Mouse (Mus musculus) limb, embryonic 12.5 days (tissue): Measurements from ENCODE around the gene Kif27. TPM values are rescaled to one million over a fixed set of nuclear protein-coding genes. Genes with fewer than 3 reads are reported as not detected.
A peak's percentile ranks its signal among the peaks of the same experiment; 100 is the strongest.

Source experiments
- ATAC-seq: fragments of 200-750 bp; cut with Nextera tagmentation; 2 replicates; pipeline ENCODE4 v1.8.0; 2017; ENCODE audit warnings: low read depth, moderate TSS enrichment; ENCODE audit not compliant: insufficient number of reproducible peaks, insufficient read depth, low FRiP score, low TSS enrichment
- H3K27ac ChIP-seq: fragments of 300-500 bp; sonication (generic); 2 replicates; pipeline ENCODE4 v1.5.1; 2016; ENCODE audit warnings: mild to moderate bottlenecking, moderate library complexity
- H3K27me3 ChIP-seq: fragments of 300-500 bp; sonication (generic); 2 replicates; pipeline ENCODE4 v1.6.1; 2016; ENCODE audit warnings: mild to moderate bottlenecking, moderate library complexity
- H3K36me3 ChIP-seq: fragments of 300-500 bp; sonication (generic); 2 replicates; pipeline ENCODE4 v1.6.1; 2016; ENCODE audit warnings: mild to moderate bottlenecking, moderate library complexity
- H3K4me1 ChIP-seq: fragments of 300-500 bp; sonication (generic); replicated peaks from 2 replicates; pipeline ENCODE4 v1.6.1; 2016
- H3K4me2 ChIP-seq: fragments of 300-500 bp; sonication (generic); 2 replicates; pipeline ENCODE4 v1.6.1; 2016; ENCODE audit warnings: mild to moderate bottlenecking, moderate library complexity
- H3K4me3 ChIP-seq: fragments of 300-500 bp; sonication (generic); replicated peaks from 2 replicates; pipeline ENCODE4 v1.5.1; 2016; ENCODE audit warnings: mild to moderate bottlenecking
- H3K9ac ChIP-seq: fragments of 300-500 bp; sonication (generic); replicated peaks from 2 replicates; pipeline ENCODE4 v1.6.1; 2016; ENCODE audit warnings: mild to moderate bottlenecking, moderate library complexity
- H3K9me3 ChIP-seq: fragments of 300-500 bp; sonication (generic); 2 replicates; pipeline ENCODE4 v1.6.1; 2016; ENCODE audit warnings: mild to moderate bottlenecking, moderate library complexity
- WGBS: fragments of 180-500 bp; shearing (Covaris S2); methylation state at CpG from one replicate; pipeline ENCODE4 v1.1.7; 2016; 5-methylcytosine and 5-hydroxymethylcytosine counted together
- polyA plus RNA-seq: library from polyadenylated mRNA; unstranded; fragments of >200 nt; fragmentation: Nextera tagmentation; extraction: Ambion mirVana; gene quantifications from 2 replicates; pipeline ENCODE4 v1.2.1, GENCODE M21; 2016

Gene Kif27
- polyA plus RNA-seq, 1 experiment from 2014 or later = 0.84 TPM

- WGBS = 81% methylated on average over 10 of the region's 10 CpGs
- ATAC-seq = no peak
Observed at GRCm38 (mm10) chr13:58276256-58276655, 82.7 kb downstream of the Kif27 start.

DNA sequence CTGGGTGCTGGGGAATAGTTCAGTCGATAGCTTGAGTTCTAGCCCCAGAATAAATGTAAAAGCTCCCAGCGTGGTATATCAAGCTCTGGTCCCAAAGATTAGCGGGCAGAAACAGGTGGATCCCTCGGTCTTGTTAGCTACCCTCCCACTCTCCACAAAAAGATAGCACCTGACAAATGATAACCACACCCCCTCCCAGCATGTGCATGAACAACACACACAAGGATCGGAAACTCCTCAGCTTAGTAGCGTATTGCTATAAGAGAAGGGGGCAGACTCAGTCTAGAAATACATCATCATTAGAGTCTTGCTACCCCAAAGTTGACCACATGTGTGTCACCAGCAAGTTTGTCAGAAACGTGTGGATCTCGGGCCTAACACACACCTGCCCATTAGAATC lies 83.3 kb downstream of the Kif27 start, which contains the start of gene Gkap1:
Gene Gkap1 (minus strand): TSS at position 101 of the 400 bp plus-strand sequence.
- Histone ChIP-seq H3K27me3 (peaks cover 32% of the 10 kb centered on the region), H3K4me3 (peak within 1 kb of the TSS; percentile 93), H3K4me2 (peak within 1 kb of the TSS; percentile 80), H3K4me1 (peaks cover 16% of the 10 kb centered on the region), H3K27ac (peak within 1 kb of the TSS; percentile 75), H3K9ac (peak within 1 kb of the TSS; percentile 83), H3K36me3 (no peaks in the 10 kb centered on the region), H3K9me3 (no peaks in the 10 kb centered on the region)
- 75% methylated on average over 8 of the region's 8 CpGs for WGBS
- no peak for ATAC-seq

More at GRCm38 (mm10) chr13:58276256-58276655, 82.7 kb downstream of the Kif27 start:
- Histone ChIP-seq H3K4me2 (no peak overlapping the region), H3K9me3 (no peaks in the 10 kb centered on the region), H3K36me3 (no peaks in the 10 kb centered on the region), H3K4me1 (peaks cover 16% of the 10 kb centered on the region), H3K27me3 (peaks cover 32% of the 10 kb centered on the region), H3K4me3 (no peak overlapping the region), H3K27ac (no peak overlapping the region), H3K9ac (no peak overlapping the region)

DNA sequence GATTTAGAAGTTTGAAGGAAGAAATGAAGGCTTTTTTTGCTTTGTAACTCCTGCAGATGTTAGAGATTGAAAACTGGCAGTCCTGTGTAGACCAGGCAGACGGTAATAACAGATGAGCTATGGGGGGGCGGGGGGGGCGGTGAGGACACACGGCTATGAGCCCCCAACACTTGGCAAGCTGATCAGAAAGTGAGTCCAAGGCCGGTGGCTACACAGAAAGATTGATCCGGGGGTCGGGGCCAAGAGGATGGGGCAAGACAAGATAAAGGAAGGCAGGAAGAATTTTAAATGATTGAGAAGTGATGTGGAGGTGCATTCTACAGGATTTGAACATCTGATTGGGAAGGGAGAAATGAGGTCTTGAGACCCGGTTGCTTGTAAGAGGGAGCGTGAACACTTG lies 83.8 kb downstream of the Kif27 start:
- 23% methylated on average over 9 of the region's 9 CpGs for WGBS

GRCm38 (mm10) chr13:58274259-58274991 lies 84.5 kb downstream of the Kif27 start:
- Histone ChIP-seq H3K9ac (peak overlapping the region; percentile 83), H3K27me3 (peaks cover 32% of the 10 kb centered on the region), H3K4me2 (peak overlapping the region; percentile 80), H3K9me3 (no peaks in the 10 kb centered on the region), H3K36me3 (no peaks in the 10 kb centered on the region), H3K27ac (peak overlapping the region; percentile 75), H3K4me3 (peak overlapping the region; percentile 93), H3K4me1 (peaks cover 16% of the 10 kb centered on the region)
- under 1% methylated on average over 83 of the region's 84 CpGs for WGBS
- ATAC-seq = peak; percentile 85

More for the DNA sequence above, 83.8 kb downstream of the Kif27 start:
- peaks cover 32% of the 10 kb centered on the region for H3K27me3 ChIP-seq
- peaks cover 16% of the 10 kb centered on the region for H3K4me1 ChIP-seq
- peak overlapping the region; percentile 93 for H3K4me3 ChIP-seq
- H3K4me2 ChIP-seq = peak overlapping the region; percentile 80
- ATAC-seq = no peak
- H3K27ac ChIP-seq = no peak overlapping the region
- H3K9ac ChIP-seq = peak overlapping the region; percentile 83
- H3K36me3 ChIP-seq = no peaks in the 10 kb centered on the region
- H3K9me3 ChIP-seq = no peaks in the 10 kb centered on the region

DNA sequence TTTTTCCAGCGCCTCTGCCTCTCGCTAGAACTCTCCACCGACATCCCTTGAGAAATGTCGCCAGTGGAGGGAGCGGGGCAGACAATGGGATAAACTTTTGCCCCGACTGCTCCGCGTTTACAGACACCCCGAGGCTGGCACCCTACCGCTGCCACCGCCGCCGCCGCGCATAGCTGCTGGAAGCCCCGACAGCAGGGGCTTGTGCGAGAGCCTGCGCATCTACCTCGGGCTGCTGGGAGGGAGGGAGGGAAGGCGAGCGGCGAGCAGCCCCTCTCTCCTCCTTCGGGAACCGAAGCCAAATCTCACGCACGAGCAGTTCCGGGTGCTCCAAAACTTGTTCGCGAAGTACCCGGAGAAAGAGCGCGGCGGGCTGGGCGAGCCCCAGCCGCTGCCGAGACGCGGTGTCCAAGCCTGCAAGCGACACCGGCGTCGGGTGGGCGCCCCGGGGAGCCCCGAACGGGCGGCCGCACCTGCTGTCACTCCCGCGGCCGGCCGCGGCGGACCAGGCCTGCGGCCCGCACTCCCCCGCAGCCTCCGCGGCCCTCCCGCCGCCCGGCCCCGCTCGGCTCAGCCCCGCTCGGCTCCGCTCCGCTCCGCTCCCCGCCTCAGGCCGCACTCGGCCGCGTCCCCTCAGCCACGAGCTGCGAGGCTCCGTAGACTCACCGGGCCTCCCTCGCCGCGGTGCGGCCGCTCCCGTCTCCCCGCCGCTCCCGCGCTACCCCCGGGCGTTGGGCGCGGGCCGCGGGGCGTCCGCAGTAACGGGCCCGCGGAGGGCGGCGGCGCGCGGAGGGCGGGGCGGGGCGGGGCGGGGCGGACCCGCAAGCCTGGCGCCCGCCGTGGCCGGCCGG lies 85.3 kb downstream of the Kif27 start:
- Histone ChIP-seq H3K36me3 (no peaks in the 10 kb centered on the region), H3K4me2 (peak overlapping the region; percentile 80), H3K4me3 (peak overlapping the region; percentile 93), H3K9ac (peak overlapping the region; percentile 83), H3K4me1 (peaks cover 16% of the 10 kb centered on the region), H3K27me3 (peaks cover 32% of the 10 kb centered on the region), H3K27ac (peak overlapping the region; percentile 75), H3K9me3 (no peaks in the 10 kb centered on the region)
- WGBS = under 1% methylated on average over 96 of the region's 115 CpGs
- peak; percentile 67; the same call in 1 of the 2 replicates for ATAC-seq

GRCm38 (mm10) chr13:58266864-58267263 lies 92.1 kb downstream of the Kif27 start:
- no peaks in the 10 kb centered on the region; the same call in none of the 2 replicates for H3K27me3 ChIP-seq
- WGBS = 86% methylated on average over 3 of the region's 3 CpGs

GRCm38 (mm10) chr13:58263546-58263945 lies 95.4 kb downstream of the Kif27 start:
- Histone ChIP-seq H3K27ac (no peak overlapping the region), H3K4me1 (no peaks in the 10 kb centered on the region), H3K27me3 (no peaks in the 10 kb centered on the region), H3K4me2 (no peak overlapping the region), H3K36me3 (peaks cover 9% of the 10 kb centered on the region), H3K4me3 (no peak overlapping the region), H3K9ac (no peak overlapping the region), H3K9me3 (no peaks in the 10 kb centered on the region)
- WGBS = 77% methylated on average over 8 of the region's 8 CpGs
- no peak for ATAC-seq

More at GRCm38 (mm10) chr13:58266864-58267263, 92.1 kb downstream of the Kif27 start:
- Histone ChIP-seq H3K4me3 (no peak overlapping the region), H3K4me1 (no peaks in the 10 kb centered on the region), H3K27ac (no peak overlapping the region), H3K9me3 (no peaks in the 10 kb centered on the region), H3K9ac (no peak overlapping the region), H3K36me3 (peaks cover 8% of the 10 kb centered on the region), H3K4me2 (no peak overlapping the region)
- ATAC-seq = no peak

DNA sequence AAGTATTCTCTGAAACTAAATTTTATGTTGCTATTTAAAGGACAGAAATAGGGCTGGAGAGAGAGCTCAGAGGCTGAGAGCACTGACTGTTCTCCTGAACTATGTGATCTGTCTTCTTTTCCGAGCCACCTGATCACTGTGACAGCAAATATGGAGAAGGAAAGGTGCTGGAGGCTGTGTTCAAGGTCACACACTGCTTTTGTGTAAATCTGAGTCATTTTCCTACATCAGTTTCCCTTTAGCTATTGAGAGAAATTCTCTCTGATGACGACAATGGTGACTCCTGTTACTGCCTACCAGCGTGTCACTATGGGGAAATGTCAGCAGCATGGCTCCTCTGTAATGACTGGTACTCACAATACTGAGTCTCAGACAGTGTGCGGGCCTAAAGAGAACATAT lies 97.2 kb downstream of the Kif27 start:
- no peak overlapping the region for H3K9ac ChIP-seq
- no peak for ATAC-seq
- no peak overlapping the region for H3K4me2 ChIP-seq
- WGBS = 82% methylated on average over 4 of the region's 4 CpGs
- H3K27ac ChIP-seq = no peak overlapping the region
- H3K4me3 ChIP-seq = no peak overlapping the region
- peaks cover 15% of the 10 kb centered on the region for H3K36me3 ChIP-seq
- H3K4me1 ChIP-seq = no peaks in the 10 kb centered on the region
- no peaks in the 10 kb centered on the region for H3K9me3 ChIP-seq
- H3K27me3 ChIP-seq = no peaks in the 10 kb centered on the region

DNA sequence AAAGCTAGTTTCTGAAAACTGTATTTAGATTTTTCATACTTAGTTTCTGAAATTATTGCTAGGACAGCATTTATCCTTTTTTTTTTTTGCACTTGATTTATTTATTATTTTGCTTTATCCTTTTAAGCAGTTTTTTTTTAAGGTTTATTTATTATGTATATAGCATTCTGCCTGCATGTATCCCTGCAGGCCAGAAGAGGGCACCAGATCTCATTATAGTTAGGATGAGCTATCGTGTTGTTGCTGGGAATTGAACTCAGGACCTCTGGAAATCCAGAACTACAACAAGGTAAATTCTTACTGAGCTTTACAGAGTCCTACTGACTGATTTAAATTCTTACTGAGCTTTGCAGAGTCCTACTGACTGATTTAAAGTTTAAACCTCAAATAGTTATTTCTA lies 105.7 kb downstream of the Kif27 start:
- no peaks in the 10 kb centered on the region for H3K27me3 ChIP-seq
- H3K36me3 ChIP-seq = peaks cover 34% of the 10 kb centered on the region
- H3K4me2 ChIP-seq = no peak overlapping the region
- 89% methylated on average over 1 of the region's 1 CpGs for WGBS
- no peak for ATAC-seq
- no peaks in the 10 kb centered on the region for H3K9me3 ChIP-seq
- no peak overlapping the region for H3K9ac ChIP-seq
- no peak overlapping the region for H3K27ac ChIP-seq
- H3K4me1 ChIP-seq = no peaks in the 10 kb centered on the region
- no peak overlapping the region for H3K4me3 ChIP-seq

DNA sequence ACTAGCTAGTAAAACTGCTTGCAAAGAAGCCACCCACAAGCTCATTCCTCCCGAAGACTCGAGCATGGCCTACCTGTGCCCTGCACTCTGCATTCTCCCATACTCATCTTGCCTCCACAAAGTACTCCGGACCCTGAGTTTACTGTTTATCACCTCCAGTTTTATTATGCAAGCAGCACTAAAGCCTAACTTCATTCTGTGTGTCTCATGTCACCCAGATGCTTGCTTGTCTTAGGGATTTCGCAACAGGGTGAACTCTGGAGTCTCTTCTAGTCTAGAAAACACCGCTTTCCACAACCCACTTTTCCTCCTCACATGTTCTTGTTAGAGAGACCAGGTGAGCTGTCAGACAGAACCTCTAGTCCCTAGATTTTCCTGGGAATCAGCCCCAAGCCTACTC lies 110.0 kb downstream of the Kif27 start:
- Histone ChIP-seq H3K4me3 (no peak overlapping the region), H3K9ac (no peak overlapping the region), H3K27me3 (no peaks in the 10 kb centered on the region), H3K9me3 (no peaks in the 10 kb centered on the region), H3K4me1 (no peaks in the 10 kb centered on the region), H3K36me3 (peaks cover 18% of the 10 kb centered on the region), H3K4me2 (no peak overlapping the region), H3K27ac (no peak overlapping the region)
- no peak for ATAC-seq
- WGBS = 80% methylated on average over 5 of the region's 5 CpGs
